Mouse (Mus musculus): ENCODE results near the gene Zic4. TPM values are rescaled to one million over a fixed set of nuclear protein-coding genes. Genes with fewer than 3 reads are reported as not detected.

The Zic4 gene
- polyA plus RNA-seq, 1 experiment from 2014 or later: not detected

DNA sequence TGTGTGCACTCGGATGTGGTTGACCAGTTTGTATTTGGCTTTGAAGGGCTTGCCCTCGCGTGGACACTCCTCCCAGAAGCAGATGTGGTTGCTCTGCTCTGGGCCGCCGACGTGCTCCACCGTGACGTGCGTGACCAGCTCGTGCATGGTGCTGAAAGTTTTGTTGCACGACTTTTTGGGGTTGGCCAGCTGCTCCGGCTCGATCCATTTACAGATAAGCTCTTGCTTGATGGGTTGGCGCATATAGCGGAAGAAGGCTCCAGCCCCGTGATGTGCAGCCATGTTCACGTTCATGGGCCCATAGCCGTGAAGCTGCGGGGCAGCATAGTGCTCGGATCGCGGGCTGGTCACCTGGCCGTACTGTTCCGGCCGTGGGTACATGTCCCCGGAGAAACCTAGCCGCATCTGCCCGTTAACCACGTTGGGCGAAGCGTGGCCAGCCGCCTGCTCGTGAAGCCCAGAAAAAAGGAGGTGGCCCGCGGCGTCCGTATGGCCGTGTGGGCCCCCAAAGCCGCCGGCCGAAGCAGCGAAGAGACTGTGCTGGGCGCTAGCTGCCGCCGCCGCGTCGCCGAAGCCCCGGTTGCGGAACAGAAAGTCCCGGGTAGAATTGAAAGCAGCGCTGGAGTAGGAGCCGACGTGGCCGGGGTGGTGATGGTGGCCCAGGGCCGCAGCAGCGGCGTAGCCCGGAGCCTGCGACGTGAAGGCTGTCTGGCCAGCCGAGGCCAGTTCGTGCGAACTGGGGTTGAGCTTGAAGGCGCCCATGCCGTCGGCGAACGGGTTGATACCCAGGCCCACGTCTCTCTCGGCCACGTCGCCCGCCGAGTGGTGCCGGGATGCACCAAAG lies 2.1 kb downstream of the Zic4 start:
- no peak for TF ChIP-seq CTCF (IDR thresholded peaks at IDR 0.05)
- DNase-seq (ENCODE audit: low read depth, low spot score): no peak
- no peak for ATAC-seq
- ChIA-PET POLR2A (no interaction called here), CTCF (no interaction called here)
- in situ Hi-C loops (cut with MboI; ENCODE audit: low pct_unique_long_range_greater_than_20kb): no loop called here
- H3K27me3 ChIP-seq: peaks cover 66% of the 10 kb centered on the region

DNA sequence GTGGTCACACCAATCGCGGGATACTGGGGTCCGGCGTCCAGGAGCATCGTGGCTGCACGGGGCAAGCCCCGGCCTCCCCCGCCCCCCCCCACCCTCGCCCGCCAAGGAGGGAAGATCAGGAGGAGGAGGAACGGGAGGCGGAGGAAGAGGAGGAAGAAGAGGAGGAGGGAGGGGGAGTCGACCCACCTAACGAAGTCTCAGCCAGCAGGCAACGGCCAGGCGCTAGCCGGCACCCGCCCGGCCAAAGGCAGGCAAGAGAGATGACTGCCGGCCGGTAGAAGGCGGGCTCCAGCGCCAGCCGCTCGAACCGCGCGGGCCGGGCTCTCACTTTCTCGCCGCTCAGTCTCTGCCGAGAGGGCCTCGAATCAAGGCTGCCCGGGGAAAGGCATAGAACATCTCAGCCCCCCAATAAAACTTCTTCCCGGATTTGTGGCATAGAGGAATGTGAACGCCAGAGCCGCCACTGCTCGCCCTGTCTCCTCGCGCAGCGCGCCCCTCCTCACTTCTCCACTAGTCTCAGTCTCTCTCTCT lies 2.8 kb downstream of the Zic4 start:
- ChIA-PET POLR2A (no interaction called here), CTCF (no interaction called here)
- ATAC-seq (no peak), DNase-seq (ENCODE audit: low read depth, low spot score) (no peak)
- TF ChIP-seq CTCF (IDR thresholded peaks at IDR 0.05): no peak
- in situ Hi-C loops (cut with MboI; ENCODE audit: low pct_unique_long_range_greater_than_20kb): no loop called here
- H3K27me3 ChIP-seq: peaks cover 66% of the 10 kb centered on the region

DNA sequence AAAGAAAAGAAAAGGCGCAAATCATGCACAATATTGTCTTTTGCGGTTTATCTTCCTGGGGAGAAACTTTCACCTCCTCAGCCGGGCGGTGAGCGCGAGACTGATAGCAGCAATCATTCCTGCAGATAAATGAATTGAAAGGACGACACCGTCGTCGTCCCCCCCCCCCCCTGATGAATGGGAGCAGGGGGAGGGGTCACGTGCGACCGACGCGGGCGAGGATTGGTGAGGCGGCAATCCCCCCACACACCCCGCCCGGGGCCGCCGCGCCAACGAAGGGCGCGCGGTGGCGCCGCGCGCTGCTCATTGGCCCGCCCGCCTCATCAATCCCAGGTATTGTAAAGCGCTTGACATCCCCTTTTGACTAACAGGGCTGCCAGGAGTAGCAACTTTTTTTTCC lies 3.5 kb downstream of the Zic4 start, which contains the start of gene Zic1:
TSS of gene Zic1 (minus strand) at position 147 of the 400 bp plus-strand sequence.
- peaks cover 66% of the 10 kb centered on the region for H3K27me3 ChIP-seq
- in situ Hi-C loops (cut with MboI; ENCODE audit: low pct_unique_long_range_greater_than_20kb): no loop called here
- ChIA-PET CTCF (no interaction called here), POLR2A (no interaction called here)
- ATAC-seq (no peak), DNase-seq (ENCODE audit: low read depth, low spot score) (no peak)
- no peak for TF ChIP-seq CTCF (IDR thresholded peaks at IDR 0.05)

DNA sequence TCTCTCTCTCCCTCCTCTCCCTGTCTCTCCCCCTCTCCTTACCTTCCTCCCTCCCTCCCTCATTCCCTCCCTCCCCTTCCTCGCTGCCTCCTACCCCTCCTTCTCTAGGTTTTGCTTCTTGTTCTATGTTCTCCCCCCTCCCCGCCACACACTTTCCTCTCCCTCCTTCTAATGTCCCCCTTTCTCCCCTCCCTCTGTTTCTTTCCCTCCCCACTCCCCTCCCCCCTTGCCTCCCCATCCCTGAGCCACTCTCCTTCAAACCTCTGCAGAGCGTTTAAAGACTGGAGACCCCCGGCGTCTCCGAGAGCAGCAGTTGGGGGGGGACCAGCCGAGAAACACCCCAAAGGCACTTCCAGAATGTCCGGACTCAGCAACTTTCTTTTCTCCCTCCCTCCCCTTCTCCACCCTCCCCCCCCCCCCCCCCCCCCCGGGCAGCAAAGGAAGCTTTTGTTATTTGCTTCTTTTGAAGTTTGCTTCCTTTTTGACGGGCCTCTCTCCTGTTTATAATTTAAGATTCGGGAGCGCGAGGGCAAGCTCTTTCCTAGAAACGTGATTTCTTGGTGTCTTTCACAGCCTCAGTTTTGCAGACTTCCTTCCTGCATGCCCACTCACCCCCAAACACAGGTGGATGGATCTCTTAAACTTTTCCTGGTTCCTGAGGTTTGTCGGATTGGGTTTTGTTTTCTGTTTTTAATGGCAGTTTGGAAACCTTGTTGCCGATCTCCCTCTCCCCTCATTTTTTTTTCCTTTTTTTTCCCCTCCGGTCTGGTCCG lies 4.2 kb downstream of the Zic4 start:
- POLR2A ChIA-PET: no interaction called here
- in situ Hi-C loops (cut with MboI; ENCODE audit: low pct_unique_long_range_greater_than_20kb): no loop called here
- no peak for TF ChIP-seq CTCF (IDR thresholded peaks at IDR 0.05)
- DNase-seq (ENCODE audit: low read depth, low spot score) (no peak), ATAC-seq (no peak)
- CTCF ChIA-PET: no interaction called here
- H3K27me3 ChIP-seq: peaks cover 63% of the 10 kb centered on the region

DNA sequence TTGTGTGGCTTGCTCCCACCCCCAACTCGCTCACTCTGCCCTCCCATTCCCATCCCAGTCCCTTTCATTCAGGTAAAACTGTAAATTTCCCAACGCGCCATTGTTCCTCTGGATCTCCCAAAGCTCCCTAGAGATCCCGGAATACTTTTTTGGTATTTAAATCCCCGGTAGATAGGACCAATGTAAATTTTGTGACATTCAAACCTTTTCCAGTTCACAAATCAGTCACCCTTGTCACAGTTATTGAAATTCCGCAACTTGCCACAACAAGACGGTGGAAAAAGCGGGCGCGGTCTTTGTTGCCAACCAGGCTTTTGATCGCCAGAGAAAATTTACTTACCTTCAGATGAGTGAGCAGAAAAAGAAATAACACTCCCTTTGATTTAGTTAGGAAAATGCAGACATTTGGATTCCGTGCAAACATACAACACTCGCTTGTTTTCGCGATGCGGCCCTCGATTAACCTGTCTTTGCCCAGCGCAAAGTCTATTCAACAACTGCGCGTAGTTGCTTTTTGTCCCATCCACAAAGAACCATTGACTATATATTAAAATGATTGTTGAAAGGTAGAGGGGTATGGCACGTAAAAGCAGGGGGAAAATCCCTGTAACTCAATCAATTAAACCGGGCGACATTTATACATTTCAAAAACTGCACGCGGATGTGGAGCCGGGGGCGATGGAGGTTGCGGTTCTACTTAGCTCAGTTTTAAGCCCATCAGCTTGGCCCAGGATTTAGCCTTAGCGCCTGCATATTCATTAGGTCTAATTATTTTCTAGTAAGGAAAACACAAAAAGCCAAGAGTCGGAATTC lies 5.0 kb downstream of the Zic4 start:
- peaks cover 59% of the 10 kb centered on the region for H3K27me3 ChIP-seq
- CTCF ChIA-PET: no interaction called here
- POLR2A ChIA-PET: no interaction called here

DNA sequence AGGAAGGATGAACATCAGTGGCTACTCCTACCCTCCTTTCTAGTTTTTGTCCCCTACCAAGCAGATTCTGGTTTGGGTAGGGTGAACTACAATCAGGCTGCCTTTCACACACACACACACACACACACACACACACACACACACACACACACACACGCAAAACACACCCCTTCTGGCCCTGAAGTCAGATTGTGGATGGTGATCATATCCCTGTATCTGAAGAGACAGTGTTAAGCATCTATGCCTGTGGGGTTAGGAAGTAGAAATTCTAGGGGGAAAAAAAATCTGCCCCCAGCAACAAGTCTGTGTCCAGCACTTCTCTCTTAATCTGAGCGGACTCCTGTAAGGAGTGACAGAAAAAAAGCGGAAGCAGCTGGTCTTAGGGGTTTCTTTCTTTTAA lies 5.9 kb downstream of the Zic4 start:
- DNase-seq (ENCODE audit: low read depth, low spot score): no peak
- peaks cover 62% of the 10 kb centered on the region for H3K27me3 ChIP-seq
- ChIA-PET POLR2A (no interaction called here), CTCF (no interaction called here)
- in situ Hi-C loops (cut with MboI; ENCODE audit: low pct_unique_long_range_greater_than_20kb): no loop called here
- no peak for TF ChIP-seq CTCF (IDR thresholded peaks at IDR 0.05)
- ATAC-seq: no peak

More for the DNA sequence above, 5.0 kb downstream of the Zic4 start:
- TF ChIP-seq CTCF (IDR thresholded peaks at IDR 0.05): no peak
- in situ Hi-C loops (cut with MboI; ENCODE audit: low pct_unique_long_range_greater_than_20kb): no loop called here
- ATAC-seq (no peak), DNase-seq (ENCODE audit: low read depth, low spot score) (no peak)

DNA sequence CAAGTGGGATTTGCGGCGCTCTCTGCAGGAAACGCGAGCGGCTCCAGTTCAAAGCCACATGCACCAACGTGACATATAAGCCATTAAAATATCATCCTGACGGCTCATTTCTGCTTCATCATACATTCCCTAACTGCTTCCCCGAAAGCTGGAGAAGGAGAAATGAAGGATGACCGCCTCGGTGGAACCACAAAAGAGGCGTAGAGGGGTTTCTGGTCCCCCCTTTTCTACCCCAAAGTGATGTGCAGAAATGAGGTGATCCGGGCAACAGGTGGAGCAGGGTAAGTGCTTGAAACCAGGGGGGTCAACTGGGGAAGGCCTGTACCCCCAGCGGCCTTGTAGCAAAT lies 6.7 kb downstream of the Zic4 start:
- DNase-seq (ENCODE audit: low read depth, low spot score) (no peak), ATAC-seq (no peak)
- ChIA-PET CTCF (no interaction called here), POLR2A (no interaction called here)
- in situ Hi-C loops (cut with MboI; ENCODE audit: low pct_unique_long_range_greater_than_20kb): no loop called here
- no peak for TF ChIP-seq CTCF (IDR thresholded peaks at IDR 0.05)
- peaks cover 62% of the 10 kb centered on the region for H3K27me3 ChIP-seq

DNA sequence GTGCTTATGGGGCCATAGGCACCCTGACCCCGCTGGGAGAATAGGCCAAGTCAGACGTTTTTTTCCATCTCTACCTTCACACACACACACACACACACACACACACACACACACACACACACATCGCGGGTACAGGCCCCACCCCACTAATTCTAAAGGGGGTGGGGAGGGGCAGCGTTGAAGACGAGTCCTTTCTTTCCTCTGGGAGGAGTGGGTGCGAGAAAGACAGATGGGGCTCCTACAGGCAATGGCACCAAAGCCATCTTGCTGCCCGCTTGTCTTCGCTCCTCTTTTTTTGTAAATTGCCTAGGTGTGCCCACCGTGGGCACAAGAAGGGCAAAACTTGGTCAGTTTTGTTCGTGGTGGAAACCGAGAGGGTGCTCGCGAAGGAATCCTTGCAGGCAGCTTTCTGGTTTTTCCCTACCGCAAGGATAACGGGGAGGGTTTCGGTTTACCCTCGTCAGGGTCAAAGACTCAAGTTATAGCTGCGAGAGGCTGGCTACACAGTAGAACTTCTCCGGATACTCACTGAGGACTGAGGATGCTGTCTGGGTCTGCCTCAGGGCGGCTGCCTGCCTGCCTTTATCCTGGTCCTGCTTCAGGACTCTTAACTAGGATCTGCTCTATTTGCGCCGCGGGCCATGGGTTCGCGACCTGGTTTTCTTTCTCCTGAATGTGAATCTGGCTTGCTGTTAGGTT lies 7.2 kb downstream of the Zic4 start:
- DNase-seq (ENCODE audit: low read depth, low spot score) (no peak), ATAC-seq (no peak)
- TF ChIP-seq CTCF (IDR thresholded peaks at IDR 0.05): no peak
- ChIA-PET CTCF (no interaction called here), POLR2A (no interaction called here)
- peaks cover 62% of the 10 kb centered on the region for H3K27me3 ChIP-seq
- in situ Hi-C loops (cut with MboI; ENCODE audit: low pct_unique_long_range_greater_than_20kb): no loop called here

DNA sequence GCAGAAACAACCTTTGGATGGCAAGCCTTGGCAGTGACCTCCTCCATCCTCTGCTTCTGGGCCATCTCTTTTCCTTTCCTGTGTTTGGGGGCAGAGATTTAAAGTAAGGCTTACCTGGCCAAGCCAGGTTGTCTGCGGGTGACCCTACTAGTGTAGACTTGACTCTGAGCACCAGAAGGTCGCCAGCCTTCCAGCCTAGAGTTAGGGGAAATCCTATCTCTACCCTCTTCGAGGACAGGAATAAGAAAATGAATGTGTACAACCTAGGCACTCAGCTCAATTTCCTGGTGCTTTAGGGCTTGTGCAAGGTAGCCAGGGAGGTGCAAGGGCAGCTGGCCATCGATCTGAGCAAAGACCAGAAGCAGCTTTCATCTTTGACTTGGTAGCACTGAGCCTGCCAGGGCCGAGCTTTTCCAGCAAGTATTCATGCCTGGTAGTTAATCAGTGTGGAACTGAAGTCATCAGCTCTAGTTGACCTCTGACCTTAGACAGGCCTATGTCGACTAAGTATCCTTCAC lies 8.0 kb downstream of the Zic4 start:
- DNase-seq (ENCODE audit: low read depth, low spot score): no peak
- TF ChIP-seq CTCF (IDR thresholded peaks at IDR 0.05): no peak
- ChIA-PET POLR2A (no interaction called here), CTCF (no interaction called here)
- peaks cover 57% of the 10 kb centered on the region for H3K27me3 ChIP-seq
- no peak for ATAC-seq
- in situ Hi-C loops (cut with MboI; ENCODE audit: low pct_unique_long_range_greater_than_20kb): no loop called here

DNA sequence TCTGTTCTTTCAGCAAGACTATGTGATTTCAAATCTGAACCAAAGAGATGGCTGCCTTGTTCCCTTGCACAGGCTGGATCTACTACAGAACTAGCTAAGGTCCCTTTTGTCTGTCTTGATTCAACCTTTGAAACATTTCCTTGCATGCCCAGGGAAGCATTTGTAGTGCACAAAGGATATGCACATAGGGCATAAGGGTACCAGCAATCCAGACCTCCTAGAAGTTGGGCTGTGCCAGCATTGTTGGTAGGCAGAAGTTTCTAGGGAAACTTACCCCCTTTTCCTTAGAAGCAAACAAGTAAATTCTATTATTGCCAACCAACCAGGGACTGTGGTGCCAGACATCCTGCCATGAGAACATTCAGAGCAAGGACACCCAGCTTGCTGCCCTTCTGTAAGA lies 8.8 kb downstream of the Zic4 start:
- CTCF ChIA-PET: no interaction called here
- ATAC-seq (no peak), DNase-seq (ENCODE audit: low read depth, low spot score) (no peak)
- peaks cover 61% of the 10 kb centered on the region for H3K27me3 ChIP-seq
- in situ Hi-C loops (cut with MboI; ENCODE audit: low pct_unique_long_range_greater_than_20kb): no loop called here
- no peak for TF ChIP-seq CTCF (IDR thresholded peaks at IDR 0.05)
- POLR2A ChIA-PET: no interaction called here

All from Patski (cell line).